14 mouse cellular contexts compared by ENCODE assay signal in the genomic region with DNA sequence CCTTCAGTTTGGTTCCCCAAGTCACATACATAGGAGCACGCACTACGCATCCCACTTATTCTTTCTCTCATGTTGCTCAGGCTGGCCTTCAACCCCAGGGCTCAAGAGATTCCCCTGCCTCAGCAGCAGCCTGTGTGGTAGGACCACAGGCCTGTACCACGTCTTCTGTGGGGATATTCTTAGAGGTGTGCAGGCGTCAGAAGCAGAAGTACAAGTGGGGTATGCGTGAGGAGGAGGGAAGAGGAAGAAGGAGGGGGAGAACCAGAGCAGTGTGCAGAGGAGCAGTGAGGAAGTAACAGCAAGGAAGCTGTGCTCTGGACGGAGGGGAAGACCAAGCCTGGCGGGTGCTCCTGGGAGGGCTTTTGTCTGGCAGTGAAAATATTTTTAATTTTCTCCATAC. TPM values are rescaled to one million over a fixed set of nuclear protein-coding genes. Genes with fewer than 3 reads are reported as not detected.
A peak's percentile ranks its signal among the peaks of the same experiment; 100 is the strongest.
DNase-seq lines count a peak whose midpoint lies in the region; ATAC-seq and TF ChIP-seq lines count a peak whose summit lies in the region.
"Had no signal": no experiment of that assay in that cellular context is flagged by ENCODE, and none has a peak within 500 bp of the region (broad histone marks: within the 10 kb centered on the region; RNA-seq: fewer than 3 reads in every experiment).

No protein-coding gene starts in this region.

- H3K4me2 ChIP-seq in lung, postnatal 0 days (replicated peaks; ENCODE audit: low read depth, low read length) = no peak overlapping the region
- no peak overlapping the region for H3K4me2 ChIP-seq in kidney, embryonic 15.5 days
- H3K4me2 ChIP-seq: neural tube, embryonic 15.5 days had no signal

- no peak for TF ChIP-seq POLR2A in ES-Bruce4 (IDR thresholded peaks at IDR 0.05; ENCODE audit: insufficient read depth, low read length)

- H3K9ac ChIP-seq in lung, postnatal 0 days (replicated peaks; ENCODE audit: low read depth) = no peak overlapping the region
- no peak overlapping the region for H3K9ac ChIP-seq in ES-Bruce4 (ENCODE audit: low read depth, poor library complexity, severe bottlenecking)
- H3K9ac ChIP-seq in kidney, embryonic 15.5 days = no peak overlapping the region
- H3K9ac ChIP-seq: liver, embryonic 14.5 days; neural tube, embryonic 15.5 days had no signal

- H3K4me3 ChIP-seq in lung, postnatal 0 days (ENCODE audit: low read depth, low read length) = no peak overlapping the region
- no peak overlapping the region for H3K4me3 ChIP-seq in ES-Bruce4 (ENCODE audit: low read depth, low read length)
- H3K4me3 ChIP-seq in kidney, embryonic 15.5 days (replicated peaks) = no peak overlapping the region
- H3K4me3 ChIP-seq: neural tube, embryonic 15.5 days had no signal

- peak; percentile 58 for ATAC-seq in frontal cortex, adult (ENCODE audit: low TSS enrichment)
- no peak for ATAC-seq in lung, postnatal 0 days
- peak; percentile 29; the same call in 1 of the 2 replicates for ATAC-seq in megakaryocyte-erythroid progenitor cell, adult 5-6 weeks (replicated peaks; ENCODE audit: low FRiP score, low TSS enrichment, poor library complexity, severe bottlenecking)
- ATAC-seq in kidney, embryonic 15.5 days (replicated peaks; ENCODE audit: low FRiP score) = no peak

- TF ChIP-seq EP300 in lung, postnatal 0 days (IDR thresholded peaks at IDR 0.05) = no peak
- TF ChIP-seq EP300 in ES-Bruce4 (IDR thresholded peaks at IDR 0.05; ENCODE audit: insufficient read depth, low read depth, low read length) = no peak

- no peak for TF ChIP-seq CTCF in lung, postnatal 0 days (IDR thresholded peaks at IDR 0.05)
- TF ChIP-seq CTCF in ES-Bruce4 (IDR thresholded peaks at IDR 0.05; ENCODE audit: low read depth, low read length) = no peak

- no peaks in the 10 kb centered on the region for H3K9me3 ChIP-seq in lung, postnatal 0 days (ENCODE audit: low read length)
- H3K9me3 ChIP-seq in ES-Bruce4 (replicated peaks; ENCODE audit: control insufficient read depth, insufficient read depth, low read length, poor library complexity, severe bottlenecking) = no peaks in the 10 kb centered on the region; the same call in 1 of the 2 replicates
- H3K9me3 ChIP-seq in kidney, embryonic 15.5 days (replicated peaks) = no peaks in the 10 kb centered on the region
- H3K9me3 ChIP-seq: G1E; neural tube, embryonic 15.5 days had no signal

- H3K36me3 ChIP-seq in lung, postnatal 0 days (ENCODE audit: insufficient read depth, low read length) = peaks cover 43% of the 10 kb centered on the region
- no peaks in the 10 kb centered on the region for H3K36me3 ChIP-seq in ES-Bruce4 (ENCODE audit: control insufficient read depth, insufficient read depth, low read length, poor library complexity, severe bottlenecking)
- peaks cover 76% of the 10 kb centered on the region for H3K36me3 ChIP-seq in kidney, embryonic 15.5 days

- H3K27ac ChIP-seq in lung, postnatal 0 days (ENCODE audit: low read length) = no peak overlapping the region
- peak overlapping the region; percentile 39 for H3K27ac ChIP-seq in ES-Bruce4 (ENCODE audit: insufficient read depth, low read length)
- H3K27ac ChIP-seq in kidney, embryonic 15.5 days = no peak overlapping the region
- H3K27ac ChIP-seq: liver, embryonic 14.5 days; neural tube, embryonic 15.5 days had no signal

- DNase-seq in frontal cortex, postnatal 36 days (ENCODE audit: low spot score in 2 of 2) = no peak
- peak; percentile 29 for DNase-seq in lung, postnatal 0 days (ENCODE audit: low spot score)
- DNase-seq in lung, postnatal 4 days = no peak
- no peak for DNase-seq in ovary, postnatal 14 days (ENCODE audit: low spot score)
- DNase-seq: adrenal gland, postnatal 25 days; cerebellum, adult 11 months; heart, postnatal 4 days had no signal

- H3K27me3 ChIP-seq in lung, postnatal 0 days (replicated peaks; ENCODE audit: insufficient read depth, low read length) = no peaks in the 10 kb centered on the region
- H3K27me3 ChIP-seq in ES-Bruce4 (ENCODE audit: control insufficient read depth, insufficient read depth, low read length, poor library complexity, severe bottlenecking) = no peaks in the 10 kb centered on the region
- H3K27me3 ChIP-seq in kidney, embryonic 15.5 days = no peaks in the 10 kb centered on the region
- H3K27me3 ChIP-seq: neural tube, embryonic 15.5 days had no signal

- no peaks in the 10 kb centered on the region for H3K4me1 ChIP-seq in lung, postnatal 0 days (ENCODE audit: insufficient read depth, low read depth, low read length)
- H3K4me1 ChIP-seq in ES-Bruce4 (ENCODE audit: control insufficient read depth, insufficient read depth, low read length) = peaks cover 5% of the 10 kb centered on the region
- H3K4me1 ChIP-seq in kidney, embryonic 15.5 days = no peaks in the 10 kb centered on the region
- H3K4me1 ChIP-seq: neural tube, embryonic 15.5 days had no signal

- WGBS in lung, postnatal 0 days = 83% methylated on average over 7 of the region's 7 CpGs
- 82% methylated on average over 7 of the region's 7 CpGs for WGBS in kidney, embryonic 15.5 days

RNA-seq across cellular contexts. Expression of a gene that starts 42.4 kb away (rescaled TPM):
- 444 and 475 TPM in 2 replicates for polyA plus RNA-seq in lung, postnatal 0 days (2015; fragmentation: Nextera tagmentation; extraction: Ambion mirVana)
- polyA plus RNA-seq in ES-Bruce4 (2011; ENCODE audit: insufficient read depth, insufficient read length, low read depth, missing spikeins) = 66.7 and 67.0 TPM in 2 replicates
- 7.7 and 25.1 TPM in 2 replicates for total RNA-seq in megakaryocyte-erythroid progenitor cell, adult 5-6 weeks (2014; fragmentation: Nextera tagmentation)
- total RNA-seq in megakaryocyte-erythroid progenitor cell, adult 5-6 weeks (2017) = 7.5 and 25.9 TPM in 2 replicates
- polyA plus RNA-seq in kidney, embryonic 15.5 days (2015; fragmentation: Nextera tagmentation; extraction: Ambion mirVana) = 518 and 543 TPM in 2 replicates
- polyA plus RNA-seq: G1E had no signal

Comparison
In these comparisons a context has a peak if more than half of its experiments do, and no peak if none do; other contexts are left out.
1. ATAC-seq: peak in frontal cortex, adult (single experiment) and megakaryocyte-erythroid progenitor cell, adult 5-6 weeks (single experiment); none in lung, postnatal 0 days (single experiment) and kidney, embryonic 15.5 days (single experiment).